Mouse (Mus musculus) adrenal gland, adult 8-10 months (tissue): ENCODE data around the gene Ppfibp2. TPM values are rescaled to one million over a fixed set of nuclear protein-coding genes. Genes with fewer than 3 reads are reported as not detected.

Experiments
- DNase-seq: peaks from one replicate; pipeline ENCODE4 v3.0.0; 2022
- total RNA-seq, 4 experiments: library from RNA; stranded (reverse); gene quantifications; 2 replicates each; pipeline ENCODE4 v1.2.4; 2022

The Ppfibp2 gene
- total RNA-seq, 4 experiments from 2014 or later = 6.8 to 8.7 (median 7.7) TPM

DNA sequence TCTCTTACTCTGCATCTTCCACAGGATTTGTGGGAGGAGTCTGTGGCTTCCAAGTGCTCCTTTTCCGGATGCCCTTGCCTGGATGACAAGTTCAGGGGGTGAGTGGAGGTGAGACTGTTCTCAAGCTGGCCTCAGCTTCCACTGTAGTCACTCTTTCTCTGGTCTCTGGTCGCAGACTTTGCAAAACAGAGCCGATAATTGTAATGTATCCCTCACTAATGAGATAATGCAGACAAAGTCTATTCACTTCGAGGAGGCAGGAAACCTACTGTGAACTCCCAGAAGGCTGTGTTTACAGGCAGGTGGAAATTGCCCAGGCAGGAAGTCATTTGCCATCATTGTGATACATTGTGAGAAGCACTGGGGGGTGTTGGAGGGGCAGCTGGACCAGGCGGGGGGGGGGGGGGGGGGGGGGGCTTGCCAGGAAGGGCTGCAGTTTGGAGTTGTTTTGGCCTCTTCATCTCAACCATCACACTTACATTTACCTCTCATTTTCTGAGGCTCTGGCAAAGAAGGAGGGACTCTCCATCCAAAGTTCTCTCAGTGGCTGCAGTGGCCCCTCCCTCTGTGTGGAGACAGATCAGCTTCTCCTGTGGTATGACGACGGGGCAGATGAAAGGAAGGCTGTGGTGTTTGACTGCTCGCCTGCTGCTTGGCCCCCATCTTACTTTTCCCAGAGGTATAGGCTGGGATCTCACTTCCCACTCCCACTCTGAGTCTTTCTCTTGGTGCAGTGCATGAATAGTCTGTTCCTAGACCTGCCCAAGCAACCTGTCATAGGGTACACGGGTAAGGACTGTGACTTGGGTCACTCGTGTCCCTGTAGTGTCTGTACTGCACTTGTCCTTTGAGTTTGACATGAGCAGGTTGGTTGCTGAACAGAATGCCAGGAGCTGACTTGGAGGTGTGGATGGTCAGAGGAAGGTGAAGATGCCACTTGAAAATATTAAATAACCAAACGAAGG, 23.3 kb downstream of the Ppfibp2 start:
- no peak for DNase-seq

DNA sequence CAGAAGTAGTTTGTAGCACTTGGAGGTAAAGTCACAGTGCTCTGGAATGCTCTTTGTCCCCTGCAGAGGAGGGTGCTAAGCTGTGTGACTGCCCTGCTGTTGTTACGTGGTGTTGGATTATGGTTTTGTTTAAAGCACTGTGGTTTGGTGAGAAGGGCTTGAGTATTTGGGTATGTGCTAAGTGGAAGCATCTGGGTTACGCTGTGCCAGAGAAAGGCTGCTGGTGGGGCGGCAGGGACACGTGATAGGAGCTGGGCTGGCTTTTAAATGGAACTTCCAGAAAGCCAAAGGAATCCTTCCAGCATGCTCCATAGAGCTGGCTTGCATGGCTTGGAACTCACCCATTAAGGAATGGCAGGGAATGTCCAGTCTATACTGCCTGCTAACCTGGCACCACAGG, 24.2 kb downstream of the Ppfibp2 start:
- no peak for DNase-seq

- no peak for DNase-seq
These were observed 25.1 kb downstream of the Ppfibp2 start for GRCm38 (mm10) chr7:107620137-107620536.

DNA sequence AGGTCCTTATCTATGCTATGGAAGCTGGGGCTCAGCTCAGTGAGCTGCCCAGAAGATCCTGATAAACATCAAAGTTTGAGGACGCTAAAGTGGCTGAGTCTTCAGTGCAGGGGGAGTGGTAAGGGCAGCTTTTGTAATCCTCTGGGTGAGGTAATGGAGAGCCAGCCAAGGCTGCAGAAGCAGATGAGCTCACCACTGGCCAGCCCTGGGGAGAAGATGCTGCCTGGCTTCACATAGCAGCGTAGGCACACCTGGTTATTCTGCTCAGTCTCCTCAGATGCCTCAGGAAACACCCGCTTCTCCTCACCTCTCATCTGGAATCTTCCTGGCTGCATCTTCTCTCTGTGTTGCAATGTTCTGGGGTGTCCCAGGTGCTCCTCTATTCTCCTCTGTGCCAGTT, 29.4 kb downstream of the Ppfibp2 start:
- peak; percentile 18 for DNase-seq

DNA sequence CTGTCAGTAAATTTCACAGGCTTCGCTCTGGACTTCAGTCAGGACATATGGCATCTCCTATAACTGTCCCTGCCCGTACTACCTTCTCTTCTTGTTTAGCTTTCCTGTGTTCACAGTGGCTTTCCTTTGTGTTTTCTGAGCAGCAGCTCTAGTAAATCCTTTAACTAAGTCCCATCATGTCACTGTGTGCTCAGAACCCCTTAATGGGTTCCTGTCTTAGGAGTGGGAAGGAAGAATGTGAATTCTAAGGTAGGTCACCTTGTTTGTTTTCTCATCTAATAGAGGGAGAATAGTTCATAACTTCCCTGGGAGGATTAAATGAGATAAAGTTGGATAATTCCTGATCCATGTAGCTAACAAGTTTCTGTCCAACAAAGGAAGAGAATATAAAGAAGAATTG, 30.1 kb downstream of the Ppfibp2 start, which contains the start of gene 5330417H12Rik:
Gene 5330417H12Rik (minus strand): TSS at position 101 of the 400 bp plus-strand sequence.
- no peak for DNase-seq

DNA sequence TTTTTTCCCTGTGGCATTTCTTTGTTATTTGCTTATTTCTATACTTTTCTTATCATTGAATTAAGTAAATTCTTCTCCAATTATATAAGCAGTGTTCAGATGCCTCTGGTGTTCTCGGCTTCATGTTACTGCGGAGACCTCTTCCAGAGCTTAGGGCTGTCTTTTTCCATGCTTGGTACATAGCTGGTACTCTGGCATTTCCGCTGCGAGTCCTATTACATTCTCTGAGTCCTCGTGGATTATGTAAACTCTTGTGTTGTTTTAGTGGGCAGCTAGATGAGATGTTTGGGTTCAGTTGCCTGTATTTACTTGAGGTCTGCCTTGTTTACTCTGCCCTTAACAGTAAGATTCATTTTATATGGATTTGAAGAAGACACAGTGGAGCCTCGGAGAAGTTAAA, 30.8 kb downstream of the Ppfibp2 start:
- no peak for DNase-seq

DNA sequence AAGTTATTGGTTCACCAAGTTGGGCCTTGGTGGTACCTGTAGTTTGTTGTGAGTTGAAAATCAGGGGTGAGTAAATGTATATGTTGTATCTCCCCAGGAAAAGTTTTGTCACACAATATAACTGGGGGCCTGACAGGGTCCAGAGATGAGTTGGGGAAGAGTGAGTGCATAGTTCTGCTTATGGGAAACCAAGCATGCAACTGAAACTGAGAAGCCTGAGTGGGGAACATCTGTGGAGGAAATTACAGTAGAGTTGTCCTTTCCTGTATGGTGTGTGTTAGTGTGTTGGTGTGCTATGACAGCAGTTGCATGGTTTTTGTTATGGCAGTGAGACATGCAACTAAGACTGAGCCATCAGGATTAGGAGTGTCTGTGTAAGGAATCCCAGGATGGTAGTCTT, 33.4 kb downstream of the Ppfibp2 start:
- DNase-seq = no peak

GRCm38 (mm10) chr7:107633201-107633600, 38.2 kb downstream of the Ppfibp2 start:
- no peak for DNase-seq

DNA sequence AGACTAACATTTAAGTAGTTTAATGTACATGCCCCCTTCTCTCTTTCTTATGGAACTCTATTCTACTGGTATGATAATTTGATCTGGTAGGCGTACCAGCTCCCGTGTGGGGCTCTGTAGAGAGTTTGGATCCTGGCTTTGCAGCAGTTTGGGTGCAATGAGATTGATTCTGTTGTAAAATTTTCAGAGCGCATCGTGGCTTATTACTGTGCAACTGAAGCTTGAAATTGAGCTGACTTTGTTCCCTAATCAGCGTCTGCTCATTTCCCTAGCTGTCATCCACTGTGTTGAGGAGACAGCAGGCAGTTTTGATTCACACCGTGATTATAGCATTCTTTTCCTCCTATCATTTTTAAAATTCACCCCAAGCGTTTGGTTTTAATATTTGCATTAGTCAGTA, 42.4 kb downstream of the Ppfibp2 start:
- no peak for DNase-seq

DNA sequence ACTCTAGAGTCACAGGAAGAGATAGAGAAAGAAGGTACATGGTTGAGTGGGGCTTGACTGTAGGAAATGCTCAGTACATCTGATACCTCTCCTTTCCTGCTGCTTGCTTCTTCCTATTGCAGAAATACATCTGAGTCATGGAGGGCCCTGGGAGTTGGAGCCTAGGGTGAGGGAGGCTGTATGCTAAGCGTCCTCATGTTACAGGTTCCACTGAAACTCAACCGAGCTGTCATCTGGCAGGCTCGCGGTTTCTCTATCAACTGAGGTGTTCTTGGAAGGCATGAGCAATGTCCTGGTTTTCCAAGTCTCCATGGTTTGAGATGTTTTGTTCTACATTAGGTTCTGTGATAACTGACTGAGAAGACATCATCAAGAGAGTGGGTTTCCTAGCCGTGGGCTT, 43.0 kb downstream of the Ppfibp2 start:
- DNase-seq = no peak

- DNase-seq = no peak
These were observed 47.7 kb downstream of the Ppfibp2 start for GRCm38 (mm10) chr7:107642586-107643275.

DNA sequence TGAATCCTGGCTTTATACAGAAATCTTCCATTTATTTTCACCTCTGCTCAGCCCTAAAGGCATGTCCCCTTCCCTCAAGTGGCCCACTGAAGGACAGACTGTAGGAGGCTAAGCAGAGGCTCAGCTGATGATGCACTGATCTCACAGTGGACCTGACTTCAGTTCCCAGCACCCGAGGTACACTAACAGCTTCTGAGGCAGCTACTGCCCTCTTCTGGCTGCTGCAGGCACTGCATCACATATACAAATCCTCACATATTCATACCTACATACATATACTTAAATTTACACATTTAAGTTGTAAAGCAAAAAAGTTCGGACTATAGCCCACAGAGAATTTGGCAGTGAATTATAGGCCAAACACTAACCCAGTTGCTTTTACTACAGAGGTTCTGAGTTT, 50.0 kb downstream of the Ppfibp2 start:
- no peak for DNase-seq

DNA sequence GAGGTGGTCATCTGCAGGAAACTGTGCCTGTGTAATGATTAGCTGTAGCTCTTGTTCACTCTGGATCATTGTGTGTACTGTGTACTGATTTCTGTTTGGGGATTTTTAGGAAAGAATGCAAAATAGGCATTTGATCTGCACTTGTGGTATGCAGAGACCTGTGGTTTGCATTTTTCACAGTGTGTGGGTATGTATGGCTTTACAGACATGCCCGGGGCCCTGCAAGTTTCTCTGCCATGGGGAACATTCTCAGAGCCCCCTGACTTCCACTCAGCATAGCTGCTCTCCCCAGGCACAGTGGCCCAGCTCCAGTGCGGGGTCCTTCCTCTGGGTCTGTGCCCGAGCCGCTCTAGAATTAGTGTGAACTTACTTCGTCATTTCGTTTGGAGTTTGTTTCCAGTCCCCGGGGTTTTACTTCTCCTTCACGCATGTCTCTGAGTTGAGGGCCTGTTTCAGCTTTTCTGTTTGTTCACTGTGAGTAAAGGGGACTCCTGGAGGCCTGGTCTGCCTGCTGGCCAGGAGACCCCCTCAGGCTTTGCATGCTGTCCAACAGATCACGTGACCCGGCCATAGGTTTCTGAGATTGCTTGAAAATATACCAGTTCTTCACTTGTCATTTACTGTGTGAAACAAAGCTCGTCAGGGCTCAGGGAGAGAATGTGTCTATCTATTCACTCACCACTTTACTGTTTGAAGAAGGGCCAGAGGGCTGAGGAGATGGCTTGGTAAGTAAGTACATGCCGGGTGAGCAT, 54.1 kb downstream of the Ppfibp2 start:
- no peak for DNase-seq

- no peak for DNase-seq
These were observed 55.0 kb downstream of the Ppfibp2 start for GRCm38 (mm10) chr7:107649990-107650389.

GRCm38 (mm10) chr7:107651821-107652220, 56.8 kb downstream of the Ppfibp2 start:
- no peak for DNase-seq

DNA sequence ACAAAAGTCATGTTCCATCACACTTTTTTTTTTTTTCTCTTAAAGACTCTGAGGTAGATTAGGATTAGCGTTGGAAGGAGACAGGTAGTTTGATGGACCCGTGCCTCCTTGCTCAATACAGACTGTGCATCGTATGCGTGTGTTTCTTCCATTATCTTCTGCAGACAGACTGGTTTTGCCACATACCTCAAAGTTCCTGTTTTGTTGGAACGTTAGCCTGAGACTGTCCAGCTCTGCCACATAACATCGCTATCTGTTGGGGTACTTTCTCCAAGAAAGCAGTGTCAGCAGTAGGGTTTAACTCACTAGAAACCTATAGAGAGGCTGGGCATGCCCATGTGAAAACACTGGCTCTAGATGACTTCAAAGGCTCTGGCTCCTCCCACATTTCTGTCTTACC, 61.4 kb downstream of the Ppfibp2 start:
- DNase-seq = no peak

DNA sequence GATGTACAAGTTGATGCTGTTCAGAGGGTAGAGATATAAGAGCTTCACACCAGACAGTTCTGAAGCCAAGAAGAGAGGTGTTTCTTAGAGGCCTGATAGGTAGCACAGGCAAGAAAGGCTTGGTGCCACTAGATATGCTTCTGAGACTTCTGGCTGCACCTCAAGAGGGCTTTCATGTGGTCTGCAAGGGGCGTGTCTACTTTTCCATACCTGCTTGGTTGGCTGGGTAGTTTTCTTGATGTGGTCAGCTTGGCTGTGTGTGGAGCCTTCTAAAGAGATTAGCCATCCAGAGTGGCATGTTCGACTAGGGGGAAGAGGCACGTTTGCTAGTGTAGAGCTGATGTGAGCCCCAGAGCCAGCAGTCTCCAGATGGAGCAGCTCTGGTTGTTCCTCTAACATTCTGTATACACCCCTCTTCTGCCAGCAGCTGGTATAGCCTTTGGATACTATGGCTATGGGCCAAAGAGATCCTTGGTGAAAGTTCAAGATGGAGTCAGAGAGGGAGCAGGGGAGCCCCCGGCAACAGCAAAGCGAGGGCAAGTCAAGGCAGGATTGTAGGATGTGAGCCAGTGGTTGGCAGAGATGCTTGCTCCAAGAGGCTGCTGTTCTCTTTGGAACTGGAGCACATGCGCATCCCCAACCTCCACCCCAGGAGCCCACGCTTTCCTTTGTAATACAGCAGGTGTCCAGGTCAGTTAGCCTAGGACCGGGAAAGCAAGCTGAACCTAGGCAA, 64.3 kb downstream of the Ppfibp2 start:
- no peak for DNase-seq

GRCm38 (mm10) chr7:107661189-107661842, 66.3 kb downstream of the Ppfibp2 start:
- peak; percentile 33 for DNase-seq

DNA sequence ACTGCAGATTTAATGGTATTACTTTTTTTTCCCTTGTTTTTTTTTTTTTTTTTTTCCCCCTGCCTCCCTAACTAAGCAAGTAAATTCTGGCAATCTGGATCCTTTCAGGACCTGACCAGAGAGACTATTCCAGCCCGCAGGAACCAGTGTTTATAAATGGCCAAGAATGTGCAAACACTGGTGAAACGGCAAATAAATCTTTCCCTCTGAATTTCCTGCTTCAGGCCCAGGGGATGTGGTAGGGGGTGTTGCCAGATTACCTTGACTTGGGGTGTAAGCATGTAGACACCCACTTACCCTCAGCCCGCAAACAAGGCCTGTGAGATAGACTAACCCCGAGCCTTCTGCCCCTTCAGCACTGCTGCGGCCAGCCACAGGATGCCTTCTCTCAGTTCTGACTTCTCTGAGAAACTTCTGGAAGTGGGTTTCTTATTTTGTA, 66.9 kb downstream of the Ppfibp2 start:
- no peak for DNase-seq

GRCm38 (mm10) chr7:107663621-107664020, 68.6 kb downstream of the Ppfibp2 start:
- DNase-seq = no peak
